Comparison of ENCODE assay signal across 7 mouse cellular contexts in the genomic region with DNA sequence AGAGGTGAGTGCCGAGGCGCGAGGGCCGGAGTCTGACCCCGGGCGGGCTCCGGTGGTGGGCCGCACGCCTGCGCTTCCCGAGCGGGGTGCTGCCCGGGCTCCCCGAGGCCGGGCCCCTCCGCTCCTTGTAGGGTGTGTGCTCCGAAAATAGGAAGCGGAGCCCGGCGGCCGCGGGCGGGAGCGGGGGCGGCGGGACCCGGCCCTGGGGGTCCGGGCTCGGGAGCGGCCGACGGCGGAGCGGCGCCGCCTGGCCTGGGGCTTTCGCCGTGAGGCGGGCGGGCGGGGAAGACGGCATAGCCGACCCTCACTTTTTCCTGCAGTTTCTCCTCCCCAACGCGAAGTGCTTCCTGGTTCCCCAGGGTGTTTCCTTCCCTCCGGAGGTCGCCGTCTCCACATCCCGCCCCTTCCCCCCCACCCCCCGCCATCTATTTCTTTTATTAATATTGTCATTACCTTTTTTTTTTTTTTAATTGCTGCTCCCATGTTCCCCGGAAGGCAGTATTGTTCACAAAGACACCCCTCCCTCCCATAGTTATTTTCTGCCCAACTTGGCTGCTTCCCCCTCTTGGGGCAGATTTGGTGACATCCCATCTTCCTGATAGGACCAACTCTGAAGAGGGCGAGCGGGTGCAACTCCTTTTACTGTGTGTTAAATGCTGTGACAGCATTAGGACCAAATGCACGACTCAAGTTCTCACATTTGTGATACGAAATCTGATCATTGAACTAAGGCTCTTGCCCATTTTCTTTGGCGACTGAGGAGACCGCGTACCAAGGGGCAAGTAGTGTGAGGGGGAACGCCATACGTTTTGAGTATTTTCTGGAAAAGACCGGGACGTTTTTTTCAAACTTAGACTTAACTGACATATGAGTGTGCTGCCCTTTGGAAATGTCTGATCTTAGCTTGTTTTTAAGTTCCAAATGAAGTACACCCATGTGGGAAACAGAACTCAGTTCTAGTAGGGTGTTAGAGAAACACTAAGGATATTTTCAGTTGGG. TPM values are rescaled to one million over a fixed set of nuclear protein-coding genes. Genes with fewer than 3 reads are reported as not detected.
A peak's percentile ranks its signal among the peaks of the same experiment; 100 is the strongest.
DNase-seq lines count a peak whose midpoint lies in the region; ATAC-seq and TF ChIP-seq lines count a peak whose summit lies in the region.

No protein-coding gene starts in this region.

- ATAC-seq in heart, embryonic 16.5 days (replicated peaks; ENCODE audit: extremely low read depth, insufficient read depth, low FRiP score) = peak; percentile 81
- peak; percentile 76 for ATAC-seq in lung, postnatal 0 days

- under 1% methylated on average over 56 of the region's 62 CpGs for WGBS in heart, embryonic 16.5 days
- under 1% methylated on average over 25 of the region's 62 CpGs for WGBS in lung, postnatal 0 days

- H3K36me3 ChIP-seq in erythroblast, embryonic 14.5 days (ENCODE audit: control insufficient read depth) = peaks cover 7% of the 10 kb centered on the region
- 0 out of 2 replicates have a peak, but pooled peaks cover 4% of the 10 kb centered on the region for H3K36me3 ChIP-seq in heart, embryonic 16.5 days (ENCODE audit: control insufficient read depth, insufficient read depth)
- no peaks in the 10 kb centered on the region for H3K36me3 ChIP-seq in lung, postnatal 0 days (ENCODE audit: insufficient read depth, low read length)

- H3K4me3 ChIP-seq in erythroblast, embryonic 14.5 days (replicated peaks) = peak overlapping the region; percentile 85
- H3K4me3 ChIP-seq in heart, embryonic 16.5 days (ENCODE audit: low read length) = peak overlapping the region; percentile 91
- peak overlapping the region; percentile 89 for H3K4me3 ChIP-seq in lung, postnatal 0 days (ENCODE audit: low read depth, low read length)

- H3K27ac ChIP-seq in heart, embryonic 16.5 days (ENCODE audit: low read length) = peak overlapping the region; percentile 98
- peak overlapping the region; percentile 97 for H3K27ac ChIP-seq in lung, postnatal 0 days (ENCODE audit: low read length)

- peaks cover 3% of the 10 kb centered on the region for H3K9me3 ChIP-seq in erythroblast, embryonic 14.5 days (ENCODE audit: control insufficient read depth, low read length)
- H3K9me3 ChIP-seq in heart, embryonic 16.5 days (replicated peaks; ENCODE audit: control insufficient read depth, low read length) = peaks cover 4% of the 10 kb centered on the region; the same call in 1 of the 2 replicates
- no peaks in the 10 kb centered on the region for H3K9me3 ChIP-seq in lung, postnatal 0 days (ENCODE audit: low read length)

- H3K4me2 ChIP-seq in heart, embryonic 16.5 days (ENCODE audit: low read depth, low read length) = peak overlapping the region; percentile 88
- H3K4me2 ChIP-seq in lung, postnatal 0 days (replicated peaks; ENCODE audit: low read depth, low read length) = peak overlapping the region; percentile 76

- peaks cover 46% of the 10 kb centered on the region for H3K4me1 ChIP-seq in erythroblast, embryonic 14.5 days (ENCODE audit: control insufficient read depth)
- peaks cover 18% of the 10 kb centered on the region for H3K4me1 ChIP-seq in heart, embryonic 16.5 days (ENCODE audit: control insufficient read depth, insufficient read depth, low read length)
- H3K4me1 ChIP-seq in lung, postnatal 0 days (ENCODE audit: insufficient read depth, low read depth, low read length) = peaks cover 5% of the 10 kb centered on the region; the same call in 1 of the 2 replicates

- TF ChIP-seq CTCF in lung, postnatal 0 days (IDR thresholded peaks at IDR 0.05) = no peak

- DNase-seq in MEL-GATA-1-ER (ENCODE audit: extremely low read depth, low read depth) = peak; percentile 57
- peak; percentile 67 for DNase-seq in brain, adult 2 months (ENCODE audit: low read depth, low spot score)
- peak; percentile 42 to 70 for DNase-seq in kidney, postnatal 25 days
- peak; percentile 77 for DNase-seq in lung, postnatal 0 days (ENCODE audit: low spot score)
- DNase-seq in retina, embryonic 14.5 days (ENCODE audit: low spot score) = peak; percentile 51

- H3K27me3 ChIP-seq in erythroblast, embryonic 14.5 days (ENCODE audit: control insufficient read depth) = no peaks in the 10 kb centered on the region
- H3K27me3 ChIP-seq in heart, embryonic 16.5 days (ENCODE audit: control insufficient read depth, insufficient read depth, low read length) = no peaks in the 10 kb centered on the region
- no peaks in the 10 kb centered on the region for H3K27me3 ChIP-seq in lung, postnatal 0 days (replicated peaks; ENCODE audit: insufficient read depth, low read length)

- H3K9ac ChIP-seq in heart, embryonic 16.5 days (ENCODE audit: low read length) = peak overlapping the region; percentile 96
- peak overlapping the region; percentile 90 for H3K9ac ChIP-seq in lung, postnatal 0 days (replicated peaks; ENCODE audit: low read depth)

- no peak for TF ChIP-seq EP300 in lung, postnatal 0 days (IDR thresholded peaks at IDR 0.05)

RNA-seq across cellular contexts. Expression of gene Capza2, which starts 1.5 kb away (rescaled TPM):
- polyA plus RNA-seq in erythroblast, embryonic 14.5 days (2012) = 0.59 and 0.60 TPM in 2 replicates
- 213 and 260 TPM in 2 replicates for polyA plus RNA-seq in heart, embryonic 16.5 days (2015; fragmentation: Nextera tagmentation; extraction: Ambion mirVana)
- 198 and 202 TPM in 2 replicates for polyA plus RNA-seq in lung, postnatal 0 days (2015; fragmentation: Nextera tagmentation; extraction: Ambion mirVana)

RNA-seq across cellular contexts. Expression of gene St7, which starts 55.2 kb away (rescaled TPM):
- polyA plus RNA-seq in erythroblast, embryonic 14.5 days (2012) = 0.41 and 0.85 TPM in 2 replicates
- polyA plus RNA-seq in heart, embryonic 16.5 days (2015; fragmentation: Nextera tagmentation; extraction: Ambion mirVana) = 26.1 and 30.2 TPM in 2 replicates
- polyA plus RNA-seq in lung, postnatal 0 days (2015; fragmentation: Nextera tagmentation; extraction: Ambion mirVana) = 23.7 and 24.5 TPM in 2 replicates

Comparison
In these comparisons a context has a peak if more than half of its experiments do, and no peak if none do; other contexts are left out.
1. Peak in every context shown above with its lines: DNase-seq, ATAC-seq, H3K4me3 ChIP-seq and H3K27ac ChIP-seq.
2. RNA of gene Capza2, which starts 1.5 kb away (polyA plus RNA-seq): 213 to 260 TPM in heart, embryonic 16.5 days and 198 to 202 TPM in lung, postnatal 0 days; 0.59 to 0.60 TPM in erythroblast, embryonic 14.5 days; every median in the first group is over 100 times any median in the second.
3. RNA of gene St7, which starts 55.2 kb away (polyA plus RNA-seq): 26.1 to 30.2 TPM in heart, embryonic 16.5 days and 23.7 to 24.5 TPM in lung, postnatal 0 days; 0.41 to 0.85 TPM in erythroblast, embryonic 14.5 days; every median in the first group is over 10 times any median in the second.